Mouse (Mus musculus) thymus, postnatal 36 days (tissue): Measurements from ENCODE around the gene Lamc3.
A peak's percentile ranks its signal among the peaks of the same experiment; 100 is the strongest.

Experiments
- DNase-seq, 2 experiments: peaks; one replicate each; pipeline ENCODE4 v3.0.0; 2022; ENCODE audit warnings: mixed read lengths in 2 of 2

Gene Lamc3

GRCm38 (mm10) chr2:31887030-31887429 lies at the start of gene Lamc3:
Gene Lamc3 (plus strand): TSS chr2:31887291.
- DNase-seq: peak; percentile 39 to 52

- no peak for DNase-seq
Measured at GRCm38 (mm10) chr2:31838868-31839267, 48.2 kb upstream of the Lamc3 start.

- DNase-seq: no peak
Measured at GRCm38 (mm10) chr2:31844729-31845136, 42.4 kb upstream of the Lamc3 start.

GRCm38 (mm10) chr2:31845512-31845895 lies 41.6 kb upstream of the Lamc3 start:
- DNase-seq: peak in 1 of 2 experiments; percentile 22

- peak; percentile 41 to 53 for DNase-seq
Measured at GRCm38 (mm10) chr2:31845896-31846691, 41.0 kb upstream of the Lamc3 start, which contains the start of gene Fibcd1. Gene Fibcd1 (minus strand): TSS chr2:31846005.

- DNase-seq: peak; percentile 41 to 52
Measured at GRCm38 (mm10) chr2:31846692-31847660, 40.1 kb upstream of the Lamc3 start.

- peak; percentile 59 to 69 for DNase-seq
Measured at GRCm38 (mm10) chr2:31847908-31848307, 39.2 kb upstream of the Lamc3 start.

GRCm38 (mm10) chr2:31850141-31850540 lies 37.0 kb upstream of the Lamc3 start:
- DNase-seq: no peak

- no peak for DNase-seq
Measured at GRCm38 (mm10) chr2:31855991-31856390, 31.1 kb upstream of the Lamc3 start.

GRCm38 (mm10) chr2:31857180-31857579 lies 29.9 kb upstream of the Lamc3 start:
- DNase-seq: no peak

GRCm38 (mm10) chr2:31858500-31858899 lies 28.6 kb upstream of the Lamc3 start:
- DNase-seq: no peak

- no peak for DNase-seq
Measured at GRCm38 (mm10) chr2:31862919-31863318, 24.2 kb upstream of the Lamc3 start.

GRCm38 (mm10) chr2:31863766-31864165 lies 23.3 kb upstream of the Lamc3 start:
- no peak for DNase-seq

GRCm38 (mm10) chr2:31864891-31865290 lies 22.2 kb upstream of the Lamc3 start:
- DNase-seq: no peak

- DNase-seq: no peak
Measured at GRCm38 (mm10) chr2:31865322-31865721, 21.8 kb upstream of the Lamc3 start.

GRCm38 (mm10) chr2:31865794-31866193 lies 21.3 kb upstream of the Lamc3 start:
- no peak for DNase-seq

GRCm38 (mm10) chr2:31867773-31868537 lies 19.1 kb upstream of the Lamc3 start:
- DNase-seq: no peak

- DNase-seq: no peak
Measured at GRCm38 (mm10) chr2:31868538-31869164, 18.4 kb upstream of the Lamc3 start.

GRCm38 (mm10) chr2:31869692-31870091 lies 17.4 kb upstream of the Lamc3 start:
- no peak for DNase-seq

GRCm38 (mm10) chr2:31870683-31871082 lies 16.4 kb upstream of the Lamc3 start:
- no peak for DNase-seq

- no peak for DNase-seq
Measured at GRCm38 (mm10) chr2:31874290-31874855, 12.7 kb upstream of the Lamc3 start.

- DNase-seq: no peak
Measured at GRCm38 (mm10) chr2:31876446-31876845, 10.6 kb upstream of the Lamc3 start.
